Mouse (Mus musculus) testis, adult 2 months (tissue): Measurements from ENCODE around the gene Olfr1065.
"Not testable (repeated sequence)": the region's sequence is repeated elsewhere in the genome, so short reads cannot be mapped to it uniquely, and the experiment has no call there.

Experiments
- CTCF ChIP-seq: fragments of 200-500 bp; IDR thresholded peaks from 2 replicates; pipeline ENCODE4 v1.5.1; 2012; ENCODE audit warnings: low read depth, mild to moderate bottlenecking, inconsistent platforms, low read length, moderate library complexity; ENCODE audit not compliant: control insufficient read depth, insufficient read depth, insufficient replicate concordance
- POLR2A ChIP-seq: fragments of 200-500 bp; IDR thresholded peaks from 2 replicates; pipeline ENCODE4 v1.6.1; 2012; ENCODE audit warnings: low read depth, mild to moderate bottlenecking, inconsistent platforms, low read length, moderate library complexity; ENCODE audit not compliant: control insufficient read depth

GRCm38 (mm10) chr2:86426649-86427048, 23.7 kb downstream of the Olfr1065 start, which contains the start of gene Olfr1062:
- TF ChIP-seq POLR2A, CTCF: not testable (repeated sequence)
